Comparison of ENCODE assay signal across 9 mouse cellular contexts in genomic region chr2:38880907-38881672, GRCm38 (mm10).
"Had no signal": no experiment of that assay in that cellular context is flagged by ENCODE, and none has a peak within 500 bp of the region (broad histone marks: within the 10 kb centered on the region; RNA-seq: fewer than 3 reads in every experiment).

No protein-coding gene starts in this region.

- H3K27ac ChIP-seq: limb, embryonic 13.5 days; liver, embryonic 12.5 days; lung, embryonic 15.5 days; neural tube, embryonic 12.5 days had no signal

- H3K4me1 ChIP-seq: liver, embryonic 12.5 days; lung, embryonic 15.5 days; neural tube, embryonic 12.5 days had no signal

- H3K27me3 ChIP-seq: limb, embryonic 13.5 days; liver, embryonic 12.5 days; lung, embryonic 15.5 days; neural tube, embryonic 12.5 days had no signal

- ATAC-seq: liver, embryonic 12.5 days had no signal

- H3K4me3 ChIP-seq: limb, embryonic 13.5 days; liver, embryonic 12.5 days; lung, embryonic 15.5 days; myocyte; neural tube, embryonic 12.5 days had no signal

- H3K9me3 ChIP-seq: limb, embryonic 13.5 days; liver, embryonic 12.5 days; lung, embryonic 15.5 days; neural tube, embryonic 12.5 days had no signal

- H3K4me2 ChIP-seq: limb, embryonic 13.5 days; liver, embryonic 12.5 days; lung, embryonic 15.5 days; neural tube, embryonic 12.5 days had no signal

- H3K9ac ChIP-seq: limb, embryonic 13.5 days; liver, embryonic 12.5 days; lung, embryonic 15.5 days; neural tube, embryonic 12.5 days had no signal

- H3K36me3 ChIP-seq: liver, embryonic 12.5 days had no signal

- DNase-seq: kidney, adult 11 months; kidney, postnatal 14 days; midbrain, embryonic 14.5 days; thymus, postnatal 36 days had no signal
